Mouse (Mus musculus) right cerebral cortex, postnatal 36 days (tissue): Measurements from ENCODE around the gene Sertm1.

Source experiments
- DNase-seq, 2 experiments: peaks; one replicate each; pipeline ENCODE4 v3.0.0; 2022; ENCODE audit warnings: low spot score in 2 of 2, mixed read lengths in 1 of 2

The Sertm1 gene

DNA sequence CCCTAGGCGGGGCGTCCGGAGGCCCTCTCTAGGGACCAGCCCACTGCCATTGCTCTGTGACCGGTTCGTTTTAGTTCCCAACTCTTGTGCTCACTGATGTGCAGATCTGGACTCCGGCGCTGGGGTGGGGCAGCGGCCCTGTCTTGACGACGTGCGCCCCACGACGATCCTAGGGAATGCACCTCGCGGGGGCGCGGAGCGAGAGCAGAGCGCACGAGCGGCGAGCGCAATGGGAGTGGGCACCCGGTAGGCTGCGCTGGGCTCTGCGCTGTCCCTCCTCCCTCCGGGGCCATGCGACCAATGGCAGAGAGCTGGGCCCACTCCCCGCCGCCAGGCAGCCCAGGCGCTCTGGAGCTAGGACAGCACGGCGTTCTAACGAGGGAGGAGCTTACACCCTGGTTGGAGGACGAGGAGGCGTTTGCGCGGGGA, at the start of gene Sertm1:
Gene Sertm1 (minus strand): TSS at position 245 of the 429 bp plus-strand sequence.
- DNase-seq: peak; percentile 62 to 72

DNA sequence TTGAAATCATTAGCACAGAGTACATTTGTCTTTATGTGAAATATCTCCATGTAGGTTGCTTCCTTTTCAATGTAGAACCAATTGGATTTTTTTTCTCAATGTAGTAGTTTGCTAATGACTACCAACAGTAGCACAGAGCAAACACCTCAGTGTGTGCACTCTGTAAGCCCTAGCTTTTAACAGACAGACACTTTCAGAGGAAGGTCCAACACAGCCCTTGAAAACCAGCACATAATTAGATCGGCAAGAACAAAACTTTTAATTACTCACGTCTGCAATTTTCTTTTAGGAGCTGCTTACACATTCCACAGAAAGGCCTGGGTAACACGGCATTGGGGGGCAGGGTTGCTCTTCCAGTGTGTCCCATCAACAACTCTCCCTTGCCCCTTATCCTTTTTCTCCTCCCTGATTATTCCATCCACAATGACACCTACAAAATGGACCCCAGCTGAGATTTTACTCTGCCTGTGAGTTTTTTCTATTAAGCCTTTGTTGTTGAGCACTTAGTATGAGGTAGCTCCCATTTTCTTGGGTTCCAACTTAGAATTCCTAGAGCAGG, 49.3 kb upstream of the Sertm1 start:
- DNase-seq: no peak

DNA sequence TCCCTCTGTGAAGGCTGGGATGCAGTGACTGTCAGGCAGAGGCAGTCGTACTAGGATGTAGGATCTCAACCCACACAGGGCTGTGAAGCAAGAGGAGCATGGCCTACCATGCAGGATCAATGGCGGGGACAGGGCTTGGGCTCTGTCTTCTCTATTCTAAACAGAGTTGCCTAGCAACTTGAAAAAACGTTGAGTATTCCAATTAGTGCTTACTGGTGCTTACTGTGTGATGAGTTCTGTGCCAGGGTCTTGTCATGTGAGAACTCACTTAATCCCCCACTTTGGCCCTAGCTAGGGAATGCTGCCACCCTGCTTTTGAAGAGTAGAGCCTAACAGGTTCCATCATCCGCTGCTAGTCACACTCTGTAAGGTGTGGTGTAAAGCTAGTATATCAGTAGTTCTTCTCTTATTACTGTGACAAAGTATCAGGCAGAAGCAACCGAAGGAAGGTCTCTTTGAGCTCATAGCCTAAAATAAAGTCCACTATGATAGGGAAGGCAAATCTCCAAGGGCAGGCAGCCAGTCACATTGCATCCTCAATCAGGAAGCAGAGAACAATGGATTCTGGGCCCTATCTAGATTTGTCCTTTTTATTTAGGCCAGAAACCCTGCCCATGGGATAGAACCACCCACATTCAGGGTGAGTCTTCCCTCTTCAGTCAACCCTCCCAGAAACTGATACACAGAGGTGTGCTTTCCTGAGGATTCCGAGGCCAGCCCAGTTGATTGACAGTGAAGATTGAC, 27.6 kb upstream of the Sertm1 start:
- no peak for DNase-seq

- peak in 1 of 2 experiments; percentile 9 for DNase-seq
These were observed 18.8 kb upstream of the Sertm1 start for GRCm38 (mm10) chr3:54934535-54934934.

- no peak for DNase-seq
These were observed 16.9 kb upstream of the Sertm1 start for GRCm38 (mm10) chr3:54932599-54932998.

DNA sequence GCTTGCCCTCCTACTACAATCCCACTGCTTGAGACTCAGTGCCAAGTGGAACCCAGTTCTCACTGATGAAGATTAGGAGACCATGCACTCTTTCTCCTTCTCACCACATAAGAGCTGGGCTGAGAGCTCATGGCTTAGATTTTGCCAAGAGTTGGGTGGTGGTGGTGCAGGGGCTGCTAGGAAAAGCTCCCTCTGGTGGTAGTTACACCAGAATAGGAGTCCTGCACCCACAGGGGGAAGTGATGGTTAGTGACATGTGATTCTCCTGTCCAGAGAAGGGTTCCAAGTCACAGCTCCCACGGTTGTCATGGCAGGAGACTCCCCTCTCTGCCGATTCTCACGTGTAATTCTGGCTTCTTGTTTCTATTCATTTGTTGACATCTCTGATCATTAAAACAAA, 4.7 kb upstream of the Sertm1 start:
- no peak for DNase-seq

- DNase-seq: no peak
These were observed 643 bp downstream of the Sertm1 start for GRCm38 (mm10) chr3:54914845-54915642.

GRCm38 (mm10) chr3:54908878-54909277, 6.8 kb downstream of the Sertm1 start:
- no peak for DNase-seq

DNA sequence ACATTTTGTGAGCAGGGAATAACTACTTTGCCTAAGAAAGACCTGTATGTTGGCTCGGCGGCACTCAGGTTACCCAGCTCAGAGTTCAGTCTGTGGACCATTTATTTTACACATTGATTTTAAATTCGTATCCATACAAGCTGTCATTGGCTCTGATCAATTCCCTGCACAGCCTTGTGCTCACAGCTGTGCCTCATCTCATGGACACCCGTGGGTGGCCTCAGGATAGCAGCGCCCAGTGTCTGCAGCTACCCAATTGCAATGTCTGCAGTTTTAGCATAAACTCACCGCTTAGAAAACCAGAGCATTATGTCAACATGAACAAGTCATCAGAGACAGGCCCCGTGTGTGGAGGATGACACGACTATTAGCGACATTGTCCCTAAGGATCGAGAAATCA, 17.7 kb downstream of the Sertm1 start:
- no peak for DNase-seq

GRCm38 (mm10) chr3:54894891-54895290, 20.8 kb downstream of the Sertm1 start:
- DNase-seq: no peak

DNA sequence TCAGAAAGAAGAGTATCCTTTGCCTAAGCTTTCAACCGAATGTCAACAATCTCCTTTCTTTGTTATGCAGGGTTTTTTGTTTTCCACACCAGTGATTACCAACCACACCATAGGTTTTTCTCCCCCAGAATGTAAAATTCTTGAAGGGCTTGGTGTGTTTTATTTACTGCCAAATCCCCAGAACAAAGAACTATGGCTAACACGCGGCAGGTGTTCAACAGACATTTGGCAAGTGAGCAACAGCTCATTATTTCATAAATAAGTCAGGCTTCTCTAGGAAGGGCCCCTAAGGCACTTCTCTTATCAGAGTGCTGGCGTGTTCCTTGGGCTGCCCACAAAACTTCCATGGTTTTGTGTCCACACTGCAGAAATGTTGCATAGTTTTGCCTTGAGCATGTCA, 23.5 kb downstream of the Sertm1 start:
- DNase-seq: no peak

DNA sequence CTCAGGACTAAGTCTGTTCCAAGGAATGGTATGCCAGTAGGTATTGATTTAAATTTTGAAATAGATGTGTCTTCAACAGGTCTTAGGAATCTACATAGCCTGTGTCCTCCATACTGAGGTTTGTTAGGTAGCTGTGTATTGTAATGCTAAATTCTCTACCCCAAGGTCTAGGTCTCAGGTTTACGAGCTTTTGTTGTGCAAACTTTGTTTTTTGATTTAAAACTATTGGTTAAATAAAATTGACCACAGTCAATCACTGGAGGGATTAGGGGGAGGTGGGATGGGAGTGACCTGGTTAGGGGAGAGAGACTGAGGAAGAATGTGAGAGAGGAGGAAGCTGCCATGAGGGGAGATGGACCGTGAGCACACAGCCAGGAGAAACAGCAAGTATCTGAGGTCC, 29.2 kb downstream of the Sertm1 start:
- no peak for DNase-seq
